In the genomic region with DNA sequence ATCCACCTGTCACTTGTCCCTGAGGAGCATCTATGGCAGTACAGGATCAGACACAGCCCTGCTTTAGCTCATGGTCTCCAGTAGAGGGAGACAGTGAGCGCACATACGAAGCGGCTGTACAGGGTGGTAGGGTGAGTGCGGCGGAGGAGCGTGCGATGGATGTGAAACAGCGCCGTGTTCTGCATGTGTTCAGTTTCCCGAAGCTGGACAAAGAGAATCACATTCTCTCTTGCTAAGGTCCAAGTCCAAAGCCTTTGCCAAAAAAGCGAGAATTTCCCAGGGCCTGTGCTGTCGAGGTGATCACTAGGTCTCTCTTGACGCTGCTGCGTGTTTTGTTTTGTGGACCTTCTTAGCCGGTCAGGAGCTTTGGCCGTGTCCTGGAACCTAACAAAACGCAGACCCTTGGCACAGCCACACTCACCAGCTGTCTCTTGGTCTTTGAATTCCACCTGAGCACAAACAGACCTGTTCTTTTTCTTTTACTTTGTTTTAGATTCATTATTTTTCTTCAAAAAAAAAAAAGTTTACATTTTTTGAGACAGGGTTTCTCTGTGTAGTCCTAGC, we compare ENCODE assay signal across 8 mouse cellular contexts. TPM values are rescaled to one million over a fixed set of nuclear protein-coding genes. Genes with fewer than 3 reads are reported as not detected.
DNase-seq lines count a peak whose midpoint lies in the region; ATAC-seq and TF ChIP-seq lines count a peak whose summit lies in the region.

No protein-coding gene starts in this region.

- TF ChIP-seq CTCF in forebrain, postnatal 0 days (IDR thresholded peaks at IDR 0.05; ENCODE audit: low read depth), result peak; percentile 97

- no peaks in the 10 kb centered on the region for H3K9me3 ChIP-seq in forebrain, postnatal 0 days (ENCODE audit: low read length)
- no peaks in the 10 kb centered on the region for H3K9me3 ChIP-seq in hindbrain, embryonic 13.5 days

- peak overlapping the region; percentile 42 for H3K4me2 ChIP-seq in forebrain, postnatal 0 days (ENCODE audit: low read depth)
- peak overlapping the region; percentile 48 for H3K4me2 ChIP-seq in hindbrain, embryonic 13.5 days

- no peak overlapping the region for H3K9ac ChIP-seq in forebrain, postnatal 0 days
- H3K9ac ChIP-seq in hindbrain, embryonic 13.5 days, result no peak overlapping the region

- WGBS in forebrain, postnatal 0 days, result 22% methylated on average over 17 of the region's 17 CpGs
- 23% methylated on average over 17 of the region's 17 CpGs for WGBS in hindbrain, embryonic 13.5 days

- peak; percentile 58 for DNase-seq in Muller cell, postnatal 12 days (ENCODE audit: inconsistent ontology term)
- DNase-seq in cerebellum, adult 18-20 months, result peak; percentile 72 to 73
- DNase-seq in forebrain, postnatal 0 days, result peak; percentile 84
- peak; percentile 57 to 78 for DNase-seq in layer of hippocampus, postnatal 14 days (ENCODE audit: low spot score in 2 of 2)
- DNase-seq in lung, postnatal 25 days (ENCODE audit: low spot score), result peak; percentile 71
- DNase-seq in retina, postnatal 7 days (ENCODE audit: low read depth, low spot score), result peak; percentile 64
- peak; percentile 76 for DNase-seq in thymus, postnatal 4 days

- ATAC-seq in forebrain, postnatal 0 days, result peak; percentile 94
- ATAC-seq in hindbrain, embryonic 13.5 days (ENCODE audit: low FRiP score), result peak; percentile 79

- H3K36me3 ChIP-seq in forebrain, postnatal 0 days (ENCODE audit: insufficient read depth), result no peaks in the 10 kb centered on the region
- H3K36me3 ChIP-seq in hindbrain, embryonic 13.5 days, result no peaks in the 10 kb centered on the region

- H3K4me3 ChIP-seq in forebrain, postnatal 0 days (ENCODE audit: low read depth, low read length), result no peak overlapping the region
- peak overlapping the region; percentile 22 for H3K4me3 ChIP-seq in hindbrain, embryonic 13.5 days

- H3K27me3 ChIP-seq in forebrain, postnatal 0 days (ENCODE audit: insufficient read depth, low read length), result no peaks in the 10 kb centered on the region
- H3K27me3 ChIP-seq in hindbrain, embryonic 13.5 days, result no peaks in the 10 kb centered on the region

- no peak overlapping the region for H3K27ac ChIP-seq in forebrain, postnatal 0 days (ENCODE audit: low read depth, low read length)
- H3K27ac ChIP-seq in hindbrain, embryonic 13.5 days, result no peak overlapping the region

- no peaks in the 10 kb centered on the region for H3K4me1 ChIP-seq in forebrain, postnatal 0 days (ENCODE audit: insufficient read depth)
- H3K4me1 ChIP-seq in hindbrain, embryonic 13.5 days (replicated peaks), result no peaks in the 10 kb centered on the region

RNA-seq across cellular contexts. Expression of gene Il5, which starts 15.2 kb away (rescaled TPM):
- 0.23 and 0.29 TPM in 2 replicates for total RNA-seq in forebrain, postnatal 0 days (2014; rRNA removed)
- 0.10 and 0.18 TPM in 2 replicates for polyA plus RNA-seq in forebrain, postnatal 0 days (2015; fragmentation: Nextera tagmentation; extraction: Ambion mirVana)
- not detected in 2 replicates for polyA plus RNA-seq in hindbrain, embryonic 13.5 days (2015; fragmentation: Nextera tagmentation; extraction: Ambion mirVana)
- total RNA-seq in layer of hippocampus, postnatal 14 days (2021), result not detected

RNA-seq across cellular contexts. Expression of gene Rad50, which starts 28.6 kb away (rescaled TPM):
- 7.1 and 9.2 TPM in 2 replicates for total RNA-seq in forebrain, postnatal 0 days (2014; rRNA removed)
- 8.6 and 11.8 TPM in 2 replicates for polyA plus RNA-seq in forebrain, postnatal 0 days (2015; fragmentation: Nextera tagmentation; extraction: Ambion mirVana)
- polyA plus RNA-seq in hindbrain, embryonic 13.5 days (2015; fragmentation: Nextera tagmentation; extraction: Ambion mirVana), result 12.4 and 12.7 TPM in 2 replicates
- total RNA-seq in layer of hippocampus, postnatal 14 days (2021), result 10 to 100 TPM in 1 of 2 experiments, 1 to 10 TPM in 1; 9.0 to 10.5 TPM

RNA-seq across cellular contexts. Expression of gene Irf1, which starts 34.0 kb away (rescaled TPM):
- 3.1 and 3.7 TPM in 2 replicates for total RNA-seq in forebrain, postnatal 0 days (2014; rRNA removed)
- 3.2 and 4.0 TPM in 2 replicates for polyA plus RNA-seq in forebrain, postnatal 0 days (2015; fragmentation: Nextera tagmentation; extraction: Ambion mirVana)
- 2.5 and 2.9 TPM in 2 replicates for polyA plus RNA-seq in hindbrain, embryonic 13.5 days (2015; fragmentation: Nextera tagmentation; extraction: Ambion mirVana)
- total RNA-seq in layer of hippocampus, postnatal 14 days (2021), result 1 to 10 TPM; 4.9 to 7.7 TPM

RNA-seq across cellular contexts. Expression of gene Gm17334, which starts 37.2 kb away (rescaled TPM):
- 1.5 TPM in 1 of 2 replicates, not detected in the other for total RNA-seq in forebrain, postnatal 0 days (2014; rRNA removed)
- polyA plus RNA-seq in forebrain, postnatal 0 days (2015; fragmentation: Nextera tagmentation; extraction: Ambion mirVana), result not detected in 2 replicates
- not detected in 2 replicates for polyA plus RNA-seq in hindbrain, embryonic 13.5 days (2015; fragmentation: Nextera tagmentation; extraction: Ambion mirVana)
- under 1 TPM in 1 of 2 experiments, not detected in 1; 0.62 TPM for total RNA-seq in layer of hippocampus, postnatal 14 days (2021)
